Mouse (Mus musculus) monocyte, adult 2 months (primary cell): ENCODE data around the gene Lsm5.

Experiments
- DNase-seq, 2 experiments: peaks; one replicate each; pipeline ENCODE4 v3.0.0; 2022; ENCODE audit warnings: low spot score in 2 of 2, low read depth in 1 of 2

The Lsm5 gene

DNA sequence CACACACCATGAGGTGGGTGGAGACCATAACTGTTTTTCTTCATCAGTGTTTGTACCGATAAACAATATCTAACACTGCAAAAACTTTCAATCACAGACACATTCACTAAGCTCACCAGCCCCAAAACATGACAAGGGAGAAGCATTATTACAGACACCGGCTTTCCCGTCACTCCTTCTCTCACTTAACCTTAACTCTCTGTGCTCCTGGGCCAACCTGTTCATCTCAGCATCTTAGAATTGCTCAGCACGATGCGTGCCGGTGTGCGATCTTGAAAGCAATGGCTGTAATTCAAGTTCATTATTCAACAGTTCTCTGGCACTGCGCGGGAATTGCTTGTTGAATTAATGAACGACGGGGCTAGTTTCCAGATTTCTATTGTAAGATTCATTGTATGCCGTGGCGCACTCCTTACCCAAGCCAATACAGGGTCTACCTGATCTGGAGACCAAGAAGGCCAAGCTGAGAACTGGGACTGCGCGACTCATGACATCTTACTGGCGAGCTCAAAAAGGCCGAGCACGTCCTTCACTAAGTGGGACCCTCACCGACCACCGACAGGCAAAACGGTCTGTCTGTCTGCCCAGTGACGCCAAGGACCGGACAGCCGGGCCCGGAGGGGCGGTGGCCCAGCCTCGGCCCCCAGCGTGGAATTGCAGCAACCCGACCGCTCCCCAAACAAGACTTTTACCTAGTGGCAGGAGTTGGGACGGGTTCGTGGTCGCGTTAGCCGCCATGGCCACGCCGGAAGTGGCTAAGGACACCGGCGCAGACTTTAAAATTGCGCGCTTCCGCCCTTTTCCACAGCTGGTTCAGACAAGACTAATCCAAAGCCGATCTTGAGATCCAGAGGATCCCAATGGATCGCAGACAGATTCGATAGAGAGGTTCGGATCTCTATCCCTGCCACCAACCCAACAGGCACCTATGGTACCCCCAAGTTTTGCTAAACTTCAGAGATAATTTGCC, at the start of gene Lsm5:
Lsm5 (minus strand) TSS at position 780 of the 970 bp plus-strand sequence.
- DNase-seq, result peak; percentile 56 to 73

DNA sequence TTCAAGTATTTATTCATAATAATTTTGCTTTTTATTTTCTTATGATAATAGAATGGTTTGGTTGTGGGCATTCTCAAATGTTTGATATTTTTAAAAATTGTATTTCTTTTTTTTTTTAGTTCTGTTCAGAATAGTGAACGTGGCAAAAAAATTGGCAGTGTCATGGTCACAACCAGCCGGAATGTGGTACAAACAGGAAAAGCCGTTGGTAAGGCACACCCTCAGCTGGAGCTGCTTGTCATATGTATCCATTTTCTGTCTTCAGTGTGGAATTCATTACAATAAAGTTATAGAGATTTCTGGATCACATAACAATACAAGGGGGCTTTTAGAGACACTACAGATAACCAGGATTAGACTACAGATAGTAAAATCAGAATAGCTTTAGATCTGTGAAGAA, 49.2 kb upstream of the Lsm5 start:
- no peak for DNase-seq

DNA sequence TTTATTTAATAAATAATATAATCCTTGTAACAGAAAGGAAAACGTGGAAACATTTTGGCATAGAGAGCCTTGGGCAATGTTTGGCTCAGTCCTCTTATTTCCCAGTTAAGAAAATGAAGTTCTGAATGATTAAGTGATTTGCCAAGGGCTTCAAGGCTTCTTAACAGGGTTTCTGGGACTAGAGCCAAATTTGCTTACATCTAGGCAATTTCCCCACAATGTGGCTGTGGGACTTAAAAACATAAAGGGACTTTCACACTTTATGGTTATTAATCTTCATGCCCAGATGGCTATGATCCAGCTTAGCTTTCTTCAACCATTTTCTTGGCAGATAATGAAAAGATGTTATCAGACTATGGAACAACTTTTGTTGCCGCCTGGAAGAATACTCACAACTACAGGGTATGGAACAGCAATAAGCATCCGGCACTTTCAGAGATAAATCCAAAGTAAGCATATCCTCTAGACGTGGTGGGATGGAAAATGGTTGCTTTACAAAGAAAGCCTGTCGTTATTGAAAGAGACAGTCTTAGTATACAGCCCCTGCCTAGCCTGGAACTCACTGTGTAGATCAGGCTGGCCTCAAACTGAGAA, 41.5 kb upstream of the Lsm5 start:
- no peak for DNase-seq

DNA sequence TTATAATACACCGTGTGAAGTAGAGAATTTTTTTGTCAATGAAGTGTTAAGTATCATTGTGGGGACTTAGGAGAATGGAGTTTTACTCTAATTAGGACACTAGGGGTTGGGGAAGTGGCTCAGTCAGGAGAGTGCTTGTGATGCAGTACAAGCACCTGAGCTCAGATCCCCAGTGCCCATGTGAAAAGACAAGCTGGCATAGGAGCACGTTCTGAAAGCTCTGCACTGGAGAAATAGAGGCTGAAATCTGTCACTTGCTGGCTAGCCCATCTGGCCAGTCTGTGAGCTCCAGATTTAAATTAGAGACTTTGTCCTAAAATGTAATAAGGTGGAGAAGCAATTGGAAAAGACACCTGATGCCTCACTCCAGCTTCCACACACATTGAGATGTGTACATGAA, 28.0 kb upstream of the Lsm5 start:
- DNase-seq, result no peak

DNA sequence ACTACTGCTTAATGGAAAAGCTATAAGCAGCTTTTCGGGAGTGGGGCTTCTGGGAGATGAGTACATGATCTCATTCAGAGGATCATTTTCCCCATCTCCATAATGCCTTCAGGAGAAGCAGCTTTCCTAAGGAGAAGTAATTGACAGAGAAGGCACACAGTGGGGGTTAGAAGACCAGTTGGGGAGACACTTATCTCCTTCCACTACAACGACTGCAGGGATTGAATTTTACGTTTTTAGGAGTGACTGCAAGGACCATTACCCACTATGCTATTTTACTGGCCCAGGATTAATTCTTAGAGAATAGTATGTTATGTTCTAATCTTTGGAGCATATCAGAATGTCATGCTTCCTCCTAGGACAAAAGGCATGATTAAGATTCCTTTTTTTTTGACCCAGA, 16.4 kb upstream of the Lsm5 start:
- no peak for DNase-seq

DNA sequence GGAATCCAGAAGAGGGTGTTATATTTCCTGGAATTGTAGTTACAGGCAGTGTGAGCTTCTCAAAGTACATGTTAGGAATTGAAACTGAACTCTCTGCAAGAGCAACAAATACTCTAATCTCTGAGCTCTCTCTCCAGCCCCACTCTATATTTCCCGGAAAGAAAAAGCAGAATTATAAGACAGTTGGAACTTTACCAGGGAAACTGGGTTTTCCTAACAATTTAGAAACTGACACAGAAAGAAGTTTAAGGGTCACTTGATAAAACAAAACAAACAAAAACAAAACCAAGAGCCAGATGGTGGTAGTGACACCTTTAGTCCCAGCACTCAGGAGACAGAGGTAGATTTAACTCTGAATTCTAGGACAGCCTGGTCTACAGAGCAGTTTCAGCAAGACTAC, 14.6 kb upstream of the Lsm5 start:
- no peak for DNase-seq

DNA sequence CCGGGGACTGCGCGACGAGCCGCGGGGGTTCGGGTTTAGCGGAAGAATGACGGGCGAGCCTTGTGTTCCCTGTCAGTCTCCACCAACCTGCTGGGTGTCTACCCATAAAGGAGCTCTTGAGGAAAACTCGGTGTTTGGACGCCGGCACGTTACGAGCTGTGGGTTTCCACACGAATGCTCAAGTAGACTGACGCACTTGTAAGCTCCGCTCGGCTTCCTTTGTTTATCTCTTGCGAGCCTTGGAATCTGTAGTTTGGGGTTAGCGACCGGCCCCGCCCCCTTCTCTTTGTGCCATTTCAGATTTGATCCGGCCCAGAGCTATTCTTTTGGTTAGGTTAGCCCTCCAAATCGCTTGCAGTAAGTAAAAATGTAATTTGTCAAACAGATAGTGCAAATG, 10.8 kb upstream of the Lsm5 start:
- DNase-seq, result no peak

DNA sequence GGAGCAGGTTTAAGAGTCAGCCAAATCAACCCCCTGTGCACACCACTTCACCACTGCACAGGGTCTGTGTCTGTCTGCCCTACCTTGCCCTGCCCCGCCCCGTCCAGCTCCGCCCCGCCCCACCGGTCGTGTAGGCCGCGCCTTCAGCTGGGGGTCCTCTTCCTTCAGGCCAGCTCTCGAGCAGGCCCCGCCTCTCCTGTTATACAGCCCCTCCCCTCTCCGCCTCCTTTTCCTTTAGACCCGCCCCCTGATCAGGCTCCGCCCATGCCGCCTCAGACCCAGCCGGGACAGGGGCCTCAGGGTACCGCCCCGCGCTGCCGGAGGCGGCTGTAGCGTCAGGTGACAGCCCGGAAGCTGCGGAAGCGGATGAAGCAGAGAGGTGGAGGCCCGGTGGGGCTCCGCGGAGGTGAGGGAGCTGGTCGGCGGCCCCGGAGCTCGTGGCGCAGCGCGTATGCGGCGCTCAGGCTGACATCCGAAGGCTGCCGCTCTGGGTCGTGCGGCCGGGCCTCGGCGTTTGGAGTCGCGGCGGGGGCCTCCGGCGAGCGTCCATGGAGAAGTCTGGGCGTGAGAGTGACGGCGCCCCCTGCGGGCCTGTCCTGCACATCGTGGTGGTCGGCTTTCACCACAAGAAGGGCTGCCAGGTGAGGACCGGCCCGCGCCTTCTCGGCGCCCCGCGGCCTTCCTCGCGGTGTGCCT, 10.2 kb upstream of the Lsm5 start, which contains the start of gene Avl9:
Avl9 (plus strand) TSS at position 326 of the 696 bp plus-strand sequence.
- DNase-seq, result peak; percentile 97 to 99

DNA sequence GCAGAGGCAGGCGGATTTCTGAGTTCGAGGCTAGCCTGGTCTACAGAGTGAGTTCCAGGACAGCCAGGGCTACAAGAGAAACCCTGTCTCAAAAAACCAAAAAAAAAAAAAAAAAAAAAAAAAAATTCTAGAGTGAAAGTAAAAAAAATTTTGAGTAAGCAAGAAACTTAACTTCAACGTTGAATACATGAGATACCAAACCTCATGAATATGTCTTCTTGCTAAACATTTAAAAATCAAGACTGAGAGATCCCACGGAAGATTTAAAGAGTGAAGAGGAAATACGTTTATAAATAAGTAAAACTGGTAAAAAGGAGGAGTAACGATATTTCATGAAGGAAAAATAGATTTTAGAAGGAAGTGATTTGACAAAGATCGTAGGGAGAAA, 9.7 kb upstream of the Lsm5 start:
- DNase-seq, result no peak

DNA sequence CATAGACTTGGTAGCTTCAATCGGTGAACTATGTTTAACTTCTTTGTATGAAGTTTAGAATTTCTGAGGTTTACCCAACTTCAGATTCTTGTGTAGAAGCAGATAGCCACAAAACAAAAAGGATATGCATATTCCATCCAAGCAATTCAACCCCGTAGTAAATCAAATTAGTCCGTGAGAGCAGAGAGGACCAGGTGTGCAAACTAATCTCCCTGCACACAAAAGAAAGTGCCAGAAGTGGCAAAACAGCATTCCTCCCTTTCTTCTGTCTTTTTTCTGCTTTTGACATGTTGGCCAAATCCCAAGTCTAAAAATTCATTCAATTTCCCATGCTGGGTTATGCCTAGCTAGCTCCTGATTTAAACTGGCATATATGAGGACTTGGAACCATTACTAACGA, 12.1 kb downstream of the Lsm5 start:
- no peak for DNase-seq

DNA sequence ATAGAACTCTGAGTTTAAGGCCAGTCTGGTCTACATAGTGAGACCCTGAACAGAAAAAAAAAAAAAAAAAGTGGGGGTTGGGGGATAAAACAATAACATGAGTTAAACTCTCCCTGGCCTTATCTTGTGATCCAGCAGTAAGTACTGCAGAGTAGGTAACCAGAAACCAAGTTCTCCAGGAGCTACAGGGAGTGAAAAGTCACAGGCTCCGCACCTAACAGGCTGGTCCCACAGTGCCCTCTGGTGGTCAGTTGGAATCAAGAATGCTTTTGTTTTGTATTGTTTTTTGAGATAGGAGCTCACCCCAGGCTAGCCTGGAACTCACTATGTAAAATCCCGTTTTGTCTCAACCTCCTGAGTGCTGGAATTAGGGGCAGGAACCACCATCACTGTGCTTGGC, 13.3 kb downstream of the Lsm5 start:
- peak in 1 of 2 experiments; percentile 29 for DNase-seq

DNA sequence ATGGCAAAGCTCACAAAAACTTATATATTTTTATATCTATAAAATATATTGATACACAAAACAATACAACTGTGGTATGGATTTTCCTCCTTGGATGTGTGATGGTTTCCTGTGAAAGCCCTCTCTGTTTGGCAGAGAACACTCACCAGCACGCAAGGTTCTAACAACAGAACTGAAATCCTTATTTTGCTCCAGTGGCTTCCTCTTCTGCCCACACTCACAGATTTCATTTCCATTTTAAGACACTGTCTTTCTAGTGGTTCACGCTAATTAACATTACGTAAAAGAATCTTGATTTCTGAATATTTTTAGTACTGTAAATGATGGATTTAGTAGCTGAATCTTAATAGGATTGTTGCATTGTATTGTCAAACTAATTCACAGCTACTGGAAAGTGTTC, 16.3 kb downstream of the Lsm5 start:
- no peak for DNase-seq

DNA sequence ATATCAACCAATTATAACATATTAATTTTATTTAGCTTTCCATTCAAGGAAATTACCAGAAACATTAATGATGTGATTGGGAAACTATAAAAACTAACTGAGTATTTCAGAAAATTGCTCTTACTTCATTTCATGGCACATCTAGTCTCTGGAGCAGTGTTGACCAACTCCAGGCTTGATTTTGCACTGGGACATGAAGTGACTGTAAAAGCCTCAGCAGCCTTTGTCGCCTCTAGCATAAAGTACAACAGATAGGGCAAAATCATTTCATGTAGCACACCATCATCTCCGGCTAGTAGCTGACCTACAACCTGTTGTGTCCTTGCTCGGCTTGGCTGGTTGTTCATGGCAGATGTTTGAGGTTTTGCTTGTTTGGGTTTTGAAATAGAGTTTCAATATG, 40.1 kb downstream of the Lsm5 start:
- DNase-seq, result no peak

DNA sequence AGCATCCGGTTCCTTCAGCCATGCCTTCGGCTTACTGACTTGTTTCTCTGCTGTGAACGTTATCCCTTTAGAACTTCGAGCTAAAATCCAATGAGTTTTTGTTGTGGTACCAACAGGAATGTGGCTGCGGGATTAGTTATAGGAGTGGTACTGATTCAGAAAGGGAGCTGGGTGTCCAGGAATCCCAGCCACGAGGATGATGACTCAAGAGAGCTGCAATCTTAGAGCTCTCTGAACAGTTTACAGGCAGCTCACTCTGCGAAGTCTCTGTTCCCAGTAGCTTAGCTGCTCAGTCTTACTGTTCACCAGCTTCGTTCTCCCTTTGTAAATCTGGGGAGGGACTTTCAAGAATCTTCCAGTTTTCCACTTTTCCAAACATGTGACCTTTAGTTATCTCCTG, 49.1 kb downstream of the Lsm5 start:
- no peak for DNase-seq

DNA sequence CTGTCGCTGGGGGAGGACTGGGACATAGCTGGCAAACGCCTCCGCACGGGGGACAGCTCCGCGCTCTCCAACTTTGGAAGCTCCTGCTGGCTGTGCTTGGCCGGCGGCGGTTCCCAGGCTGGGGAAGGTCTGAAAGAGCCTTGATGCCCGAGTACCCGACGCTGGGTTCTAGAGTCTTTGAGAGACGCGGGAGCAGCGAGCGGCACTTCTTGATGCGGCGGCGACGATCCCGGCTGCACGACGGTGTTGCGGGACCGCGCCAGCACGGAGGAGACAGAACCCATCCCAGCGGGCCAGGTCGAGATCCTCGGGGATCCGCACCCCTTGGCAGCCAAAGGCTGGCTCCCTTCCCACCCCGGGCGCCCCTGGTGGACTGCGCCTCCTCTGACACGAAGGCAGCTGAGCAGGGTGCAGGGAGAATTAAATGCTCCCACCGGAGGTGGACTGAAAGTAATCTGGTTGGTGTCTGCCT, 52.4 kb downstream of the Lsm5 start:
- DNase-seq, result no peak
